Mouse (Mus musculus) spleen, adult 2 months (tissue): ENCODE data around the gene Gm20521. TPM values are rescaled to one million over a fixed set of nuclear protein-coding genes. Genes with fewer than 3 reads are reported as not detected.
"Not testable (repeated sequence)": the region's sequence is repeated elsewhere in the genome, so short reads cannot be mapped to it uniquely, and the experiment has no call there.

Experiments used
- DNase-seq, 2 experiments: peaks; one replicate each; pipeline versions ENCODE4 v3.0.0 to v3.0.0-alpha.2; 2012 to 2021; ENCODE audit warnings: low spot score in 2 of 2, low read depth in 1 of 2
- H3K27ac ChIP-seq: fragments of 200-500 bp; 2 replicates; pipeline ENCODE4 v1.5.1; 2012; ENCODE audit warnings: low read length, inconsistent platforms; ENCODE audit not compliant: insufficient read depth
- H3K27me3 ChIP-seq: fragments of 200-500 bp; 2 replicates; pipeline ENCODE4 v1.6.1; 2012; ENCODE audit warnings: mild to moderate bottlenecking, moderate library complexity, low read length, inconsistent platforms; ENCODE audit not compliant: control insufficient read depth, insufficient read depth
- H3K36me3 ChIP-seq: fragments of 200-500 bp; 2 replicates; pipeline ENCODE4 v1.6.1; 2012; ENCODE audit warnings: mild to moderate bottlenecking, low read length, inconsistent platforms; ENCODE audit not compliant: control insufficient read depth, insufficient read depth
- H3K4me1 ChIP-seq: fragments of 200-500 bp; 2 replicates; pipeline ENCODE4 v1.6.1; 2011; ENCODE audit warnings: inconsistent platforms; ENCODE audit not compliant: control insufficient read depth, insufficient read depth, insufficient read length
- H3K4me3 ChIP-seq: fragments of 200-500 bp; 2 replicates; pipeline ENCODE4 v1.5.1; 2011; ENCODE audit warnings: mild to moderate bottlenecking, inconsistent platforms; ENCODE audit not compliant: insufficient read depth, insufficient read length; ENCODE audit errors: extremely low read depth
- CTCF ChIP-seq: fragments of 200-500 bp; IDR thresholded peaks from 2 replicates; pipeline ENCODE4 v1.5.1; 2011; ENCODE audit warnings: mild to moderate bottlenecking, inconsistent platforms; ENCODE audit not compliant: insufficient read depth, insufficient read length, insufficient replicate concordance; ENCODE audit errors: extremely low read depth
- POLR2A ChIP-seq: fragments of 200-500 bp; IDR thresholded peaks from 2 replicates; pipeline ENCODE4 v1.6.1; 2011; ENCODE audit warnings: low read depth, low read length, inconsistent platforms
- WGBS: fragments of 180-500 bp; shearing (Covaris S2); methylation state at CpG from one replicate; pipeline ENCODE4 v1.1.7; 2018; 5-methylcytosine and 5-hydroxymethylcytosine counted together
- polyA plus RNA-seq: library from polyadenylated mRNA; depleted of rRNA; stranded (reverse); fragments of >200 nt; gene quantifications from 2 replicates; pipeline ENCODE4 v1.2.3, GENCODE M21; 2012; rRNA removed

Gm20521 gene
- polyA plus RNA-seq, 1 experiment: not detected

GRCm38 (mm10) chr14:54941024-54941978, 58.1 kb downstream of the Gm20521 start:
- H3K27ac ChIP-seq: no peak overlapping the region
- WGBS: 53% methylated on average over 13 of the region's 13 CpGs
- no peak overlapping the region for H3K4me3 ChIP-seq
- H3K27me3 ChIP-seq: no peaks in the 10 kb centered on the region
- H3K36me3 ChIP-seq: no peaks in the 10 kb centered on the region
- no peaks in the 10 kb centered on the region for H3K4me1 ChIP-seq
- no peak for TF ChIP-seq CTCF
- no peak for TF ChIP-seq POLR2A
- DNase-seq: no peak

- TF ChIP-seq POLR2A (no peak), CTCF (no peak)
- no peak overlapping the region for H3K4me3 ChIP-seq
- WGBS: 90% methylated on average over 8 of the region's 8 CpGs
- no peaks in the 10 kb centered on the region for H3K36me3 ChIP-seq
- no peak overlapping the region for H3K27ac ChIP-seq
- no peaks in the 10 kb centered on the region for H3K27me3 ChIP-seq
- no peak for DNase-seq
- no peaks in the 10 kb centered on the region for H3K4me1 ChIP-seq
Observed at GRCm38 (mm10) chr14:54942479-54942878, 59.2 kb downstream of the Gm20521 start.

- DNase-seq: no peak
- Histone ChIP-seq H3K27ac (no peak overlapping the region), H3K4me3 (no peak overlapping the region), H3K27me3 (no peaks in the 10 kb centered on the region), H3K36me3 (no peaks in the 10 kb centered on the region), H3K4me1 (no peaks in the 10 kb centered on the region)
- 95% methylated on average over 7 of the region's 7 CpGs for whole genome bisulfite sequencing
- TF ChIP-seq CTCF (no peak), POLR2A (no peak)
Observed at GRCm38 (mm10) chr14:54943971-54944370, 60.7 kb downstream of the Gm20521 start.

GRCm38 (mm10) chr14:54944939-54945338, 61.7 kb downstream of the Gm20521 start:
- Histone ChIP-seq H3K4me3 (no peak overlapping the region), H3K27ac (no peak overlapping the region), H3K4me1 (no peaks in the 10 kb centered on the region), H3K27me3 (no peaks in the 10 kb centered on the region), H3K36me3 (no peaks in the 10 kb centered on the region)
- no peak for DNase-seq
- 52% methylated on average over 2 of the region's 2 CpGs for whole genome bisulfite sequencing
- no peak for TF ChIP-seq POLR2A
- TF ChIP-seq CTCF: no peak

- H3K4me1 ChIP-seq: no peaks in the 10 kb centered on the region
- no peak overlapping the region for H3K27ac ChIP-seq
- TF ChIP-seq CTCF: no peak
- no peak for TF ChIP-seq POLR2A
- no peaks in the 10 kb centered on the region for H3K36me3 ChIP-seq
- no peak for DNase-seq
- H3K27me3 ChIP-seq: no peaks in the 10 kb centered on the region
- WGBS: 85% methylated on average over 19 of the region's 19 CpGs
- H3K4me3 ChIP-seq: no peak overlapping the region
Observed at GRCm38 (mm10) chr14:54945975-54946704, 62.9 kb downstream of the Gm20521 start.

- WGBS: 87% methylated on average over 11 of the region's 11 CpGs
- H3K4me3 ChIP-seq, H3K4me1 ChIP-seq, H3K27me3 ChIP-seq, DNase-seq, H3K27ac ChIP-seq, H3K36me3 ChIP-seq: not testable (repeated sequence)
Observed at GRCm38 (mm10) chr14:54947008-54947407, 63.8 kb downstream of the Gm20521 start.

Other genes starting within 250 kb of the Gm20521 start
- not detected in 2 replicates for gene Gm17606, start 242.5 kb upstream of the Gm20521 start, polyA plus RNA-seq
- gene Cdh24, start 242.1 kb upstream of the Gm20521 start, polyA plus RNA-seq: 7.3 and 10.8 TPM in 2 replicates
- gene 1700123O20Rik, start 197.2 kb upstream of the Gm20521 start, polyA plus RNA-seq: 32.9 and 66.9 TPM in 2 replicates
- gene Acin1, start 196.5 kb upstream of the Gm20521 start, polyA plus RNA-seq: 126 and 130 TPM in 2 replicates
- 0.04 and 0.07 TPM in 2 replicates for gene Gm29776, start 184.6 kb upstream of the Gm20521 start, polyA plus RNA-seq
- gene Cebpe, start 171.3 kb upstream of the Gm20521 start, polyA plus RNA-seq: 5.2 and 5.9 TPM in 2 replicates
- gene Slc7a8, start 101.5 kb upstream of the Gm20521 start, polyA plus RNA-seq: 10.8 and 13.3 TPM in 2 replicates
- gene Rnf212b, start 69.3 kb upstream of the Gm20521 start, polyA plus RNA-seq: not detected in 2 replicates
- gene Homez, start 12.5 kb upstream of the Gm20521 start, polyA plus RNA-seq: 2.8 and 4.1 TPM in 2 replicates
- 6.3 and 10.7 TPM in 2 replicates for gene Ppp1r3e, start 5.9 kb upstream of the Gm20521 start, polyA plus RNA-seq
- gene Bcl2l2, start 64 bp upstream of the Gm20521 start, polyA plus RNA-seq: 16.6 and 16.9 TPM in 2 replicates
- 73.3 and 76.7 TPM in 2 replicates for gene Pabpn1, start 9.1 kb downstream of the Gm20521 start, polyA plus RNA-seq
- 18.5 and 18.9 TPM in 2 replicates for gene Slc22a17, start 29.7 kb downstream of the Gm20521 start, polyA plus RNA-seq
- gene Efs, start 42.7 kb downstream of the Gm20521 start, polyA plus RNA-seq: 2.4 and 3.7 TPM in 2 replicates
- not detected in 2 replicates for gene Il25, start 49.3 kb downstream of the Gm20521 start, polyA plus RNA-seq
- gene Cmtm5, start 52.8 kb downstream of the Gm20521 start, polyA plus RNA-seq: 0.14 TPM in 1 of 2 replicates, not detected in the other
- gene Myh6, start 83.5 kb downstream of the Gm20521 start, polyA plus RNA-seq: 0.02 and 0.61 TPM in 2 replicates
- not detected in 2 replicates for gene Gm17428, start 93.5 kb downstream of the Gm20521 start, polyA plus RNA-seq
- not detected in 2 replicates for gene Myh7, start 111.2 kb downstream of the Gm20521 start, polyA plus RNA-seq
- gene Ngdn, start 132.0 kb downstream of the Gm20521 start, polyA plus RNA-seq: 10.4 and 11.0 TPM in 2 replicates
- gene Zfhx2, start 208.9 kb downstream of the Gm20521 start, polyA plus RNA-seq: 4.2 and 4.5 TPM in 2 replicates
- gene Thtpa, start 211.3 kb downstream of the Gm20521 start, polyA plus RNA-seq: 4.1 and 4.4 TPM in 2 replicates
- 64.9 and 77.2 TPM in 2 replicates for gene Ap1g2, start 223.2 kb downstream of the Gm20521 start, polyA plus RNA-seq
- 0.33 and 0.50 TPM in 2 replicates for gene Jph4, start 233.5 kb downstream of the Gm20521 start, polyA plus RNA-seq